Mouse (Mus musculus): ENCODE measurements around the gene Ryr2. TPM values are rescaled to one million over a fixed set of nuclear protein-coding genes. Genes with fewer than 3 reads are reported as not detected.
"Not testable (repeated sequence)": the region's sequence is repeated elsewhere in the genome, so short reads cannot be mapped to it uniquely, and the experiment has no call there.

The Ryr2 gene
- 0.78 and 1.0 TPM in 2 replicates for polyA plus RNA-seq (2015; fragmentation: Nextera tagmentation; extraction: Ambion mirVana)

DNA sequence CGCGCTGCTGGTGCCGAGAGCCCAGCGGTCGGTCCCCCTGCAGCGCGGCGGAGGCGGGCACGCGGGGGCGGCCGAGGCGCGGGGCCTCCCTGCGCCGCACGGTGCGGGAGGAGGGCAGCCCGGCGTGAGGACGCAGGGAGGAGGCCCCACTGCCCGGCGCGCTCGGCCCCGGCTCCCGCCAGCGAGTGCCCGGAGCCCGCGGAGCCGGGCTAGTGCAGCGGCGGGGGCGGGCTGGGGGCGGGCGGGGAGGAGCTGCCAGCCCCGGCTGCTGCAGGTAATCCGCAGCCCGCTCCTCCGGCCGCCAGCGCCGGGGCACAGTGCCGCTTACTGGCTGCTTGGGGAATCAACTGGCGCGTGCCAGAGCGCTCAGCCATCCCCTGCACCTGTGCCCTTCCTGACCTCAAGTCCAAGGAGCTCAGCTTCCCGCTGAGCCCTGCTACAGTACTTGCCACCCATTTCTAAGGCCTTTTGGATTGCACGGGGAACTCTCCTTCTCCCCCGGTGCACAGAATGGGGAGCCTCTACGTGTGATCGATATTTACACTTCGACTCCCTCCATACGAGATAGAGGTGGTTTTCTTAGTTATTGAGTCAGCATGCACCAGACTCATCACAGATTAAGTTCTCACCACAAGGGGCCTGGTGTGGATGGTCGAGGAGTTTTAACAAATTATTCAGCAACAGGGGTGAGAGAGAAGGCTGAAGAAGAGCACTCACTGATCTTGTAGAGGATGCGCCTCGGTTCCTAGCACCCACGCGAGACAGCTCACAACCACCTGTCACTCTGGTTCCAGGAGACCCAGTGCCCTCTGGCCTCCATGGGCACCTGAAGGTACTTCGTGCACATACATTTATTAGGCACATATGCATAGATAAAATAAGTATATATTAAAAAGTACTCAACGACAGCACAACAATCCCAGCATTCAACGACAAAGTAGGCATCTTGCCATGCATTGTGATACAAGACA lies at the start of gene Ryr2:
Gene Ryr2 (minus strand): TSS at position 284 of the 971 bp plus-strand sequence.
- 15% methylated on average over 36 of the region's 64 CpGs for WGBS
- H3K9me3 ChIP-seq (ENCODE audit: low read length), result no peaks in the 10 kb centered on the region
- H3K4me1 ChIP-seq (ENCODE audit: insufficient read depth, low read depth, low read length), result no peaks in the 10 kb centered on the region
- peak within 1 kb of the TSS; percentile 54 for H3K4me3 ChIP-seq (ENCODE audit: low read depth, low read length)
- TF ChIP-seq EP300 (IDR thresholded peaks at IDR 0.05) (no peak), CTCF (IDR thresholded peaks at IDR 0.05) (peak; percentile 73)
- no peak within 1 kb of the TSS for H3K27ac ChIP-seq (ENCODE audit: low read length)
- peaks cover 8% of the 10 kb centered on the region; the same call in 1 of the 2 replicates for H3K27me3 ChIP-seq (replicated peaks; ENCODE audit: insufficient read depth, low read length)
- DNase-seq (ENCODE audit: low spot score), result peak; percentile 71
- H3K36me3 ChIP-seq (ENCODE audit: insufficient read depth, low read length), result no peaks in the 10 kb centered on the region
- ATAC-seq, result peak; percentile 89
- no peak within 1 kb of the TSS for H3K9ac ChIP-seq (replicated peaks; ENCODE audit: low read depth)
- H3K4me2 ChIP-seq (replicated peaks; ENCODE audit: low read depth, low read length), result peak within 1 kb of the TSS; percentile 96

DNA sequence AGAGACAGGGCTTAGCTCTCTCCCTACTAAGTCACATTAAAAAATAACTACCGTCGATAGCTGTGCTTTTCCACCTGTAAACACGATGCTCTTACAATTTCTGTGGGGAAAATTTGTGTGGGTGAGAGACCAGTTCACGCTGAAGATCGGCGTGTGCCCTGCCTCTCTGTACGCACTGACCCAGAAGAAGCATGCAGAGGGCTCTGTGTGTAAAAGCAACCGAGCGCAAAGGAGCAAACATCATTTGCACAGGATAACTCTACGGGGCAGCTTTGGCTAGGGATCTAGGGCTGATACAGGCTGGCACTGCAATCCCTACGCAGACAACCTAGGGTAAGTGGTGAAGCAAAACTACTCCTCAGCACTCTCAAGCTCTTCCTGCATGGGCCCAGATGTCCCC lies 47.2 kb upstream of the Ryr2 start:
- H3K27ac ChIP-seq (ENCODE audit: low read length), result no peak overlapping the region
- H3K9ac ChIP-seq (replicated peaks; ENCODE audit: low read depth), result no peak overlapping the region
- no peaks in the 10 kb centered on the region for H3K4me1 ChIP-seq (ENCODE audit: insufficient read depth, low read depth, low read length)
- WGBS, result 75% methylated on average over 11 of the region's 11 CpGs
- no peaks in the 10 kb centered on the region for H3K36me3 ChIP-seq (ENCODE audit: insufficient read depth, low read length)
- H3K27me3 ChIP-seq (replicated peaks; ENCODE audit: insufficient read depth, low read length), result no peaks in the 10 kb centered on the region
- no peak for TF ChIP-seq EP300 (IDR thresholded peaks at IDR 0.05)
- TF ChIP-seq CTCF (IDR thresholded peaks at IDR 0.05), result no peak
- no peak overlapping the region for H3K4me2 ChIP-seq (replicated peaks; ENCODE audit: low read depth, low read length)
- no peaks in the 10 kb centered on the region for H3K9me3 ChIP-seq (ENCODE audit: low read length)
- H3K4me3 ChIP-seq (ENCODE audit: low read depth, low read length), result no peak overlapping the region
- no peak for ATAC-seq
- no peak for DNase-seq (ENCODE audit: low spot score)

DNA sequence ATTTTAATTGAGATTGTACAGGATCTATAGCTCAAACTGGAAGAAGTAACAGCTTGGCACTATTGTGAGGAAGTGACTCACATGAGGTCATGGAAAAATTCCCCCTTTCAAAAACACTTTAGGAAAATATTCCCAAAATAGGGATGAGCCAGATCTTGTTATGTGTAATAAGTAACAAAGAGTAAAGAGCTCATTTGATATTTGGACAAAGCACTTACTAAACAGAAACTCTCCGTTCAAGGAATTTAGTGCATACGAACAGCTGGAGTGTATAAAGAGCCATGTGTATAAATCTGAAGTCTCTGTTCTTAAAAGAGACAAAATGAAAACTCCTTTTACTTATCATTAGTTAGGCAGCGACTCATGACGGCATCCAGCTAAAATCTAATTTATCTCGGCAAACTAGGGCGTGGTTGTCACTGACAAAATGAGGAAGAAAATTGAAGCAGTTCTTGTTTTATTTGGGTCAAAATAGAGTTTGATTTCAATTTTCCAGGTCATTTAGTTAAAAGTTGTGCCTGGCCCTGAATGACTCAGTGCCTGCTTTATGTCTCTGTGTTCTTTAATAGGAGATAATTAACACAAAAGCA lies 40.3 kb upstream of the Ryr2 start:
- TF ChIP-seq CTCF (IDR thresholded peaks at IDR 0.05) (no peak), EP300 (IDR thresholded peaks at IDR 0.05) (no peak)
- WGBS, result 52% methylated on average over 6 of the region's 6 CpGs
- Histone ChIP-seq H3K9me3 (ENCODE audit: low read length) (no peaks in the 10 kb centered on the region), H3K4me3 (ENCODE audit: low read depth, low read length) (no peak overlapping the region), H3K9ac (replicated peaks; ENCODE audit: low read depth) (no peak overlapping the region), H3K27ac (ENCODE audit: low read length) (no peak overlapping the region), H3K27me3 (replicated peaks; ENCODE audit: insufficient read depth, low read length) (no peaks in the 10 kb centered on the region), H3K36me3 (ENCODE audit: insufficient read depth, low read length) (no peaks in the 10 kb centered on the region), H3K4me1 (ENCODE audit: insufficient read depth, low read depth, low read length) (no peaks in the 10 kb centered on the region), H3K4me2 (replicated peaks; ENCODE audit: low read depth, low read length) (no peak overlapping the region)
- DNase-seq (ENCODE audit: low spot score), result peak; percentile 65
- ATAC-seq, result peak; percentile 43

DNA sequence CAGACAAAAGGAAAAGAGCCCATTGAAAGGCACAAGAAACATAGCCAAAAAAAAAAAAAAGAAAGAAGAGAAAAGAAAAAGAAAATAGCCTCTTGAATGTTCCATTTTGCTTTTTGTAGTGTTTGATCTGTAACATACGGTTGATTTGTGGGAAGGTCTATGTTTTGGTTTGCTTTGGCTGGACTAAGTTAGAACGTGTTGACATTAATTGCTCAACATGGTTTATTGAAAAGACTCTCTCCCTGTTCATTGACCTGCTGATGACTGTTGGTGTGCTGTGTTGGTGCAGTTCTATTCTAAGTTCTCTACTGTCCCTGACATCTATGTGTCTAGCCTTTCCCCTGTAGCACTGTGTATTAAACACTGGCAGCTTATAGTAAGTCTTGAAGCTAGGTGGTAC lies 39.7 kb upstream of the Ryr2 start:
- TF ChIP-seq EP300 (IDR thresholded peaks at IDR 0.05), result no peak
- TF ChIP-seq CTCF (IDR thresholded peaks at IDR 0.05), result no peak
- Histone ChIP-seq H3K36me3 (ENCODE audit: insufficient read depth, low read length) (no peaks in the 10 kb centered on the region), H3K9me3 (ENCODE audit: low read length) (no peaks in the 10 kb centered on the region), H3K4me3 (ENCODE audit: low read depth, low read length) (no peak overlapping the region), H3K27ac (ENCODE audit: low read length) (no peak overlapping the region), H3K9ac (replicated peaks; ENCODE audit: low read depth) (no peak overlapping the region), H3K27me3 (replicated peaks; ENCODE audit: insufficient read depth, low read length) (no peaks in the 10 kb centered on the region), H3K4me2 (replicated peaks; ENCODE audit: low read depth, low read length) (no peak overlapping the region), H3K4me1 (ENCODE audit: insufficient read depth, low read depth, low read length) (no peaks in the 10 kb centered on the region)
- 43% methylated on average over 2 of the region's 2 CpGs for WGBS
- ATAC-seq (peak; percentile 33; the same call in 1 of the 2 replicates), DNase-seq (ENCODE audit: low spot score) (no peak)

DNA sequence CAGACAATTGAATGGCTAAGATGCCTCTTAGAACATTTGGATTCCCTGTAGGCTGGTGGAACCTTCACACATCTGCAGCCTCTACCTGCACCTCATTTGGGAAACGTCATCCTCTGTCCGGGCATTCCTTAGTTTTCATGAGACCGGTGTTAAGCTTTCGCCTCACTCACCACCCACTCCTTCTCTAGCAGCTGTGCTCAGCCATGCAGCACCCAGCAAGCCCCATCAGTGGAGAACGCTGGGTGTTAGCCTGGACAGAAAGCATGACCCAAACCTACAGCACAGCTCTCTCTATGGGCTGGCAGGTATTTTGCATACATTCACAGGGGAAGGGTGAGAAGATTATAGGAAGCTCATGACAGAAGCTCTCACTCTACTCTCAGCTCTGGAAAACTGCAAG lies 36.6 kb upstream of the Ryr2 start:
- Histone ChIP-seq H3K9me3 (ENCODE audit: low read length) (no peaks in the 10 kb centered on the region), H3K4me3 (ENCODE audit: low read depth, low read length) (no peak overlapping the region), H3K4me1 (ENCODE audit: insufficient read depth, low read depth, low read length) (no peaks in the 10 kb centered on the region), H3K36me3 (ENCODE audit: insufficient read depth, low read length) (no peaks in the 10 kb centered on the region), H3K4me2 (replicated peaks; ENCODE audit: low read depth, low read length) (no peak overlapping the region), H3K27ac (ENCODE audit: low read length) (no peak overlapping the region), H3K9ac (replicated peaks; ENCODE audit: low read depth) (no peak overlapping the region), H3K27me3 (replicated peaks; ENCODE audit: insufficient read depth, low read length) (no peaks in the 10 kb centered on the region)
- no peak for DNase-seq (ENCODE audit: low spot score)
- ATAC-seq, result no peak
- WGBS, result 84% methylated on average over 5 of the region's 5 CpGs
- no peak for TF ChIP-seq EP300 (IDR thresholded peaks at IDR 0.05)
- TF ChIP-seq CTCF (IDR thresholded peaks at IDR 0.05), result no peak

DNA sequence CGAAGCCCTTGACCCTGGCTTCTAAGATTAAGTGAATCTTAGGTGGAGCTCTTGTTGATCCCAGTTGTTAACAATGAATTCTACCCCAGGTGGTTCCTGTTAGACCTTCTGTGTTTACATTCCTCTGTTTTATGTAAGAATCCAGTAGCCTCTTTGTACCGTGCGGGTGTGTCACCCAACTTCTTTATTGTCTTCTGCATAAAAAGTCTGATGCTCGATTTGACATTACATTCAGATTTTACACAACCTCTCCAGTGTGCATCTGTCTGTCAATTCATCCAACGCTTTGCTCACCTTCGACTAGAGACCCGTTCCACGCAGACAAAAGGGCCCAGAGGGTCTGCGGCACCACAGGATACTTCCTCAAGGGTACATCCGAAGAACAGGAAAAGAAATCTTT lies 29.7 kb upstream of the Ryr2 start:
- WGBS, result 67% methylated on average over 10 of the region's 10 CpGs
- peak; percentile 56; the same call in 1 of the 2 replicates for TF ChIP-seq EP300 (IDR thresholded peaks at IDR 0.05)
- H3K4me3 ChIP-seq (ENCODE audit: low read depth, low read length); H3K9ac ChIP-seq (replicated peaks; ENCODE audit: low read depth); ATAC-seq; H3K27me3 ChIP-seq (replicated peaks; ENCODE audit: insufficient read depth, low read length); H3K36me3 ChIP-seq (ENCODE audit: insufficient read depth, low read length); H3K4me2 ChIP-seq (replicated peaks; ENCODE audit: low read depth, low read length); H3K9me3 ChIP-seq (ENCODE audit: low read length); DNase-seq (ENCODE audit: low spot score); H3K4me1 ChIP-seq (ENCODE audit: insufficient read depth, low read depth, low read length); H3K27ac ChIP-seq (ENCODE audit: low read length): not testable (repeated sequence)

Data from lung, postnatal 0 days (tissue).